Mouse (Mus musculus) yolk sac, embryonic 10.5 days (tissue): Measurements from ENCODE around the gene Abca7.

ENCODE experiments used
- DNase-seq: peaks from one replicate; pipeline ENCODE4 v3.0.0-alpha.2; 2017; ENCODE audit warnings: low spot score

Gene Abca7

GRCm38 (mm10) chr10:79974668-79975067 lies 21.6 kb upstream of the Abca7 start:
- no peak for DNase-seq

GRCm38 (mm10) chr10:79976071-79976721 lies 20.1 kb upstream of the Abca7 start:
- DNase-seq, result no peak

- DNase-seq, result no peak
Measured at GRCm38 (mm10) chr10:79976722-79977107, 19.6 kb upstream of the Abca7 start.

GRCm38 (mm10) chr10:79977324-79977723 lies 19.0 kb upstream of the Abca7 start:
- DNase-seq, result no peak

- DNase-seq, result no peak
Measured at GRCm38 (mm10) chr10:79978061-79978460, 18.2 kb upstream of the Abca7 start.

GRCm38 (mm10) chr10:79979401-79980155 lies 16.7 kb upstream of the Abca7 start:
- DNase-seq, result no peak

- no peak for DNase-seq
Measured at GRCm38 (mm10) chr10:79983205-79983604, 13.1 kb upstream of the Abca7 start.

GRCm38 (mm10) chr10:79983670-79984069 lies 12.6 kb upstream of the Abca7 start:
- DNase-seq, result peak; percentile 82

GRCm38 (mm10) chr10:79984195-79984816 lies 12.0 kb upstream of the Abca7 start, which contains the start of gene Tmem259:
TSS of gene Tmem259 (minus strand) at chr10:79984330.
- DNase-seq, result peak; percentile 93

GRCm38 (mm10) chr10:79984871-79985270 lies 11.4 kb upstream of the Abca7 start:
- DNase-seq, result peak; percentile 98

- peak; percentile 72 for DNase-seq
Measured at GRCm38 (mm10) chr10:79985334-79986231, 10.7 kb upstream of the Abca7 start.

GRCm38 (mm10) chr10:79986232-79986878 lies 9.9 kb upstream of the Abca7 start:
- no peak for DNase-seq

- DNase-seq, result peak; percentile 73
Measured at GRCm38 (mm10) chr10:79986963-79987362, 9.3 kb upstream of the Abca7 start.

- DNase-seq, result no peak
Measured at GRCm38 (mm10) chr10:79987771-79988505, 8.4 kb upstream of the Abca7 start.

- peak; percentile 70 for DNase-seq
Measured at GRCm38 (mm10) chr10:79988506-79989271, 7.6 kb upstream of the Abca7 start, which contains the start of gene Cnn2. TSS of gene Cnn2 (plus strand) at chr10:79988584.

- no peak for DNase-seq
Measured at GRCm38 (mm10) chr10:79989272-79989786, 7.0 kb upstream of the Abca7 start.

- DNase-seq, result no peak
Measured at GRCm38 (mm10) chr10:79989870-79990269, 6.4 kb upstream of the Abca7 start.

- no peak for DNase-seq
Measured at GRCm38 (mm10) chr10:79991099-79991498, 5.2 kb upstream of the Abca7 start.

- no peak for DNase-seq
Measured at GRCm38 (mm10) chr10:79991548-79991947, 4.7 kb upstream of the Abca7 start.
